Mouse (Mus musculus) R1 (cell line): ENCODE measurements around the gene Lhx9.

Experiments
- DNase-seq: peaks from one replicate; pipeline ENCODE4 v3.0.0-alpha.2; 2018; ENCODE audit warnings: low read depth, low spot score

Lhx9 gene

DNA sequence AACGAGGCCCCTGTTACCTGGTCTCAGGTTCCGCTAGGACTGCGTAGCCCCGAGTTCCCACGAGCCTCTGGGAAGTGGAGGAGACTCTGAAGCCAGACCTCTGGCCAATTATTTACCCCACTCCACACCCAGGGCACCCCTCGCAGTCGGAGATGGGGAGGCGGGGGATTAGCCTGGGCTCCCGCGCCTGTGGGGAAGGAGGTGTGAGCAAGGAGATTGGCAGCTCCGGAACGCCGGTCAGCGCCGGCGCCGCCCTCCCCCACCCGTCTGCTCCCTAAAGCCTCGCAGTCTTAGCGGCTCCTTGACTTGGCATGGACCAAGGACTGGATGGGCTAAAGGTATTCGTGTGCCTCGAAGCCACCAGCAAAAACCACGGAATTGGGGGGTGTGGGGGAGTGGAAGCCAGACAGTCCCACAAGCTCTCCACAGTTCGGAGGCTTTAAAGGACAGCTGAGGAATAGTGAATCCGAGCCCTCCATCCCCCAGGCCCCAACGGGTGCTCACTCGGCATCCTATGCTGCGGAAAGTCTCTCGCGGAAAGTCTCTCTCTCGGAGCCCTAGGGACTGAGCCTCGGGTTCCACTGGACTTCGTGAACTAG, at the start of gene Lhx9:
Gene Lhx9, minus strand, starts transcription at position 67 of the 599 bp plus-strand sequence.
- peak; percentile 66 for DNase-seq

DNA sequence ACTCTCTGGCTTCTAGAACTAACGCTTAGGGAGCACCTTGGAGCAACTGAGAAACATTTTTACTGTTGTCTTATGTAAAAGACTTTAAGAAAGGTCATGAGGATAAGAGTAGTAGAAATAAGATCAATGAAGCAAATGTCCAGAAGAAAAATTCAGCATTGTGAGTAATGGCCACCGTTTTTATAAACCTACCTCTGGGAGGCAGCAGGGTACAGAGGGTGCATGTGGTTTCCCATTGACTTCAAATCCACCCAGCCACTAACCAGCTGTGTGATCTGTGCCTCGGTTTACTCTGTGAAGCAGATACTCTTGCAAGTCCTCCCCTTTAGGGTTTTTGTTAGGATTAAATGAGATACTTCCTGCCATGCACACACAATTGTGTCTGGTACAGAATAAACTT, 47.7 kb upstream of the Lhx9 start:
- no peak for DNase-seq

DNA sequence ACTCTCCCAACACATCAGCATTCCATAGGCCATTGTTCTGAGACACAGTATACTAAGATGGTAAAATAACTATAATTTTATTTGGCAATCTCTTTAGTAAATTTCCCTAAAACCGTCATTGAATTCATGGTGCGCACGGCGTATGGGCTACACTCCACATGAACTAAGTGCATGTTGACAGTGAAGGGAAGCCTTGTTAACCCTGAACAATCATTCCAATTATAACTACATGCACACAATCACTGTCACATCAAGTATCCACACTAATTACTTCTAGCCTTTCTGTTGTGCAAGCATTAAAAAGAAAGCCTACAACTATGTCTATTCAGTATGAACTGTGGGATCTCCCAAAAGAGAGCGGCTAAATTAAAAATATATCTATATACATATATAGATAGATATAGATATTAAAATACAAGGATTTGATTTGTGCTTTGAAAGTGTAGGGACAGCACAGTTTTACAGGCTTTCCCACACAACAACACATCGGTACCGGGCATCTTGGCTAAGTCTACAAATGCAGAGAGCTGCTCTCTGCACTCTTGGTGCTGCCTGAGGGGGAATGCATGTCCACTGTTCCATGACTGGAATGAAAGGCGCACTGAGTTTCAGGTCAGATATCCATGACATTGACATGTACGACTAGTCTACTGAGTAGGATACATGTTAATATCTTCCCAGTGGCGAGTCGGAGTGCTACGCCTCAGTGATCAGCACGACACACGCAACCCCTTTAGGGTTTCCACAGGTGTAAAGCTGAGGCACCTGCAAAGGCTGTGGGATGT, 29.3 kb upstream of the Lhx9 start:
- no peak for DNase-seq

DNA sequence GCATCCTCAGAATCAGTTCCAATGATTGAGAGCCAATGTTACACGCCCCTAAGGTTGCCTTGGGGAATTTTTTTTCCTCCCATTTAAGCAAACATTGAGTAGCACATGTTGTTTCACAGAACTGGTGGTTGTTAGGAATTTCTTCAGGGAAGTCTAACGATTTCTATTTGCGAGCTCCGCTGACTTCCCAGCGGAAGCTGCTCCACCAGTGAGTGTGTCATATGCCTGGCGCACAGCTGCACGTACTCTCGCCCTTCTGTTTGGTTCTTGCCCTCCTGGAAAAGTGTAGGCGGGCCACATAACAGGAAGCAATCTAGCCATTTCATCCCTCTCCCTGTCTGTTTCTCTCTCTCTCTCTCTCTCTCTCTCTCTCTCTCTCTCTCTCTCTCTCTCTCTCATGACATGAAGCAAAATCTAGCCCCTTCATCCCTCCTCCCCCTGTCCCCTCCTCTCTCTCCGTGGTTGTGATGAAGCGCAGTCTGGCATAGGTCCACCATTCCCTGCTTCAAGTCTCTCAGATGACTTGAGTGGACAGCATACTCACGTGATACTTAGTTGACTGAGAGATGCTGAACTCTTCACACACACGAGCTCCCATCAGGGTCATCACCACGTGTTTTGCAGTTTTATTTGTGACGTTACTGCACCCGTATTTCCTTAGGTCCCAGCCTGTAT, 28.1 kb upstream of the Lhx9 start:
- DNase-seq: peak; percentile 28

DNA sequence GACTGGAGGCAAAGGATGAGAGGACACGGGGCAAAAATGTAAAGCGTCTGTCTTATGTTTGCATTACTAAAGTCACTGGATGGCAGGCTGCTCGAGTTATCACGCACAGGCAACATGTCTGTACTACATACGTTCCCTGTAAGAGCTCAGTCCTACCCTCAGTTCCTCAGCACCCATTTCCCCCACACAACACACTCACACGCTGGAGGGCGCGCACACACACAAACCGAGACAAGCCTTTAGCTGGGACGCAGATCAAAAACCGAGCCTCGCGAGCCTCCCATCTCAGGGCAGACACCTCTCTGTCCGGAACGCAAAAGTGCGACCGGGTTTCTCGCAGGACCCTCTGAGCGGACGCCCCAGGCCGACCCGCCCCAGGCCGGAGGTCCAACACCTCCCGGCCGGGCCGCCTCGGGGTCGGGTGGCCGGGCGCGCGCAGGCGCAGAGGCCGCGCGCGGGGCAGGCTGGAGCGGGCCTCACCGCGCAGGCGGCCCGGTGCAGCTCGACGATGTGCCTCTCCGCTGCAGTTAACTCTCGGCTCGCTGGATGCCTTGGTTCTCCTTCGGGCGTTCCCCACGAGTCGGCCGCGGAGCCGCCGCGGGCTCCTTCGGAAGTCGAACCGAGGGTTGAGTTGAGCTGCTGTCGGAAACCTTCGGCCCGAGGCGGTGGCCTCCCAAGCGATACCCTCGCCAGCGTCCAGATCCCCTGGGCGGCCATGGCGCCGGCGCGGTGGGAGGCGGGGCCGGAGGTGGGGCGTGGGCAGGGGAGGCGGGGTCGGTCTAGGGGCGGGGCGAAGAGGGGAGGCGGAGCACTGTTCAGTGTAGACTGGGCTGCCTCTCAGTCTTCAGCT, 7.9 kb upstream of the Lhx9 start, which contains the start of gene 2310009B15Rik:
Gene 2310009B15Rik, minus strand, starts transcription at position 752 of the 850 bp plus-strand sequence.
- DNase-seq: peak; percentile 75

DNA sequence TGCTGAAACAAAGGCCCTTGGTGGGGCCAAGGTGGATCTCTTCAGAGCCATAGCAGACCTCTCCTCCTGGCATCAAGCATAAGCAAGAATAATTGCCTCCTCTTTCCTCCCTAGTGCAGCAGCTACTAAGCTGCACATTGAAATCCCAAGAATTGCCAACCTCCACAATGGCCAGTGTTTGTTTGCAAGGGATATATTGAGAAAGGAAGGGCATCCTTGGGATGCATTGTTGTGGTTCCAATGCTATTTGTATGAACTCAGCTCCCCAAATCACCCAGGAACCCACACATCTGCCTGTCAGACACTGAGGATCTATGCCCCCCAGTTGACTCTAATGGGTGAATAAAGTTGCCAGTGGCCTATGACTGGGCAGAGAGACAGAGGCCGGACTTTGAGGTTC, 2.4 kb upstream of the Lhx9 start:
- DNase-seq: no peak

DNA sequence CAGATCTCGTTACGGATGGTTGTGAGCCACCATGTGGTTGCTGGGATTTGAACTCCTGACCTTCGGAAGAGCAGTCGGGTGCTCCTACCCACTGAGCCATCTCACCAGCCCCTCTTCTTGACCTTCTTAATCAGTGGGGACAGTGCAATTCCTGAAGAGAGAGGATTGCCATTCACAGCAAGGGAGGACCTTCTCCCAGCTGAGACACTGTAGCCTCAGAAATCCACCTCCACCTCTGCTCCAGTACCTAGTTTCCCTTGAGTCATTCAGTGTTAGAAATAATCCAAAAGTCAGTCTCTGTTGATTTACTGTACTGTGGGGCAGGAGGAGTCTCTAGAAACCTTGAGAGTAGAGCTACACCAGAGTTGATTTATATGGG, 1.8 kb upstream of the Lhx9 start:
- DNase-seq: no peak

DNA sequence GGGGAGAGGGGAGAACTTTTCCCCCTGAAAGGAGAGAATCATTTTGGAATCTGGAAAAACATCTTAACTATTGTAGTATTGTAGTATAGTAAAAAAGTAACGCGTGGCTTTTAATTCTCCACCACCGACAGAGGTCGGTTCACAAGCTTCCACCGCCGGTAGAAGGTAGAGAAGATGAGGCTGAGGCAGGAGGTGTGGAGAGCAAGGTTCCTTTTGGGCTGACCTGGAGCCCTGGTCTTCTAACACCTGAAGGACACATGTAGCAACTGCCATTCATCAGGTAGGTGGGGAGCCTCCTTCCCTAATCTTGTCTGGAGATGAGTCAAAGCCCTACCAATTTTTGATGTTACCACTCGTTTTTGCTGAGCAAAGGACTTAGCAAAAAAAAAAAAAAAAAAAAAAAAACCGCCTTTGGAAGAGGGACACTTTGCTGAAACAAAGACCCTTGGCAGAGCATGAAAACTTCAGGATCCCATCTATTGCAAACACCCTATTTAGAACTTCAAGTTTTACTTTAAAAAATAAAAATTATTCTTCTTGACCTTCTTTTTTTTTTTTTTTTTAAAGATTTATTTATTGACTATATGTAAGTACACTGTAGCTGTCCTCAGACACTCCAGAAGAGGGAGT, 1.3 kb upstream of the Lhx9 start:
- no peak for DNase-seq

DNA sequence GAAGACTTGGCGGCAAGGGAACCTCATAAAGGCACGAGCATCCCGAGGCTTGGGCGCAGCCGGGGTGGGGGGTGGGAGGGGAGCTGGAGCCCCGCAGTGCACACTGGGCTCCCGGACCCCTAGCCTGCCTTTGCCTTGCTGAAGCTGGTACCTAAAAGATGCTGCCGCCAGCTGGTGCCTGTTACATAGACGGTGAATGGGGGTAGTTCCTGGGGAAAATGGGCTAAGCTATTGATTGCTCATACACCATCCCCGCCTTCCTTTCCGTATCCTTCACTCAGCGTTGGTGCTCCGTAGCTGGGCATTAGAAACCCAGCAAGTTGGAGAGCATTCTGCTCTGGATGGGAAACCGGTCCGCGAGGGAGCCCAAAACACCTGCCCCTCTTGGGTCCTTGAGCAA, 351 bp downstream of the Lhx9 start:
- peak; percentile 49 for DNase-seq

DNA sequence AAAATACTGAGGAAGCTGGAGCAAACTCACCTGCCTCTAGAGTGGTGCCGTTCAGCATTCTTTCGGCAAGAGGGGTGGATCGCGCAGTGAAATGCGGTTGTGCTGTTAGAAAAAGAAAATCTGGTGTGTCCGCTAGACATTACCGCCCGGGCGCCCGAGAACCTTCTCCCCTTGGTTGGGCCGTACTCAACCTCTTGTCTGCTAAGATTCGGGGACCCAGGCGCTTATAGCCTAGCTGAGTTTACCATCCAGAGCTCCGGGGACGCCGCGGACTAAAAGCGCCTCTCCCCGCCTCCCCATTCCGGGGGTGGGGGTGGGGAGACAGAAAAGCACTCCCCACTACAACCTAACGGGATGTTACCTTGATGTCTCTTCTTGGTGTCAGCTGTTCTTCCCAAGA, 1.2 kb downstream of the Lhx9 start:
- peak; percentile 41 for DNase-seq

DNA sequence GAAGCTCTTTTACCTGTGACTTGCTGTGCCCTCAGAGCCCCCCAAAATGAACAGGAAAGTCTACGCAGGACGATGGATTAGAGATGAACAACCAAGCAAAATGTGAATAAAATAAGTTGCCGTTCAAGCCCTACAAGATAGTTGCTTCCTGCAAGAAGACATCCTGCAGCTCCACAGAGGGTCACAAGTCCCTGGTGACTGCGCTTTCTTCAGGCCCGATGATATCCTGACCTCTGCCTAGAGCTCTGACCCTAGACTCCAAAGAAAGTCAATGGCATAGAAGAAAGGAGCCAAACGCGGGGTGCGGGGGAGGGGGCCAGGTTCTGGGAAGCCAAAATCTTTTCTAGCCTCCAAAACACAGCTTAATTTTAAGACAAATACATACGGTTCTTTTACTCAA, 1.8 kb downstream of the Lhx9 start:
- DNase-seq: no peak

DNA sequence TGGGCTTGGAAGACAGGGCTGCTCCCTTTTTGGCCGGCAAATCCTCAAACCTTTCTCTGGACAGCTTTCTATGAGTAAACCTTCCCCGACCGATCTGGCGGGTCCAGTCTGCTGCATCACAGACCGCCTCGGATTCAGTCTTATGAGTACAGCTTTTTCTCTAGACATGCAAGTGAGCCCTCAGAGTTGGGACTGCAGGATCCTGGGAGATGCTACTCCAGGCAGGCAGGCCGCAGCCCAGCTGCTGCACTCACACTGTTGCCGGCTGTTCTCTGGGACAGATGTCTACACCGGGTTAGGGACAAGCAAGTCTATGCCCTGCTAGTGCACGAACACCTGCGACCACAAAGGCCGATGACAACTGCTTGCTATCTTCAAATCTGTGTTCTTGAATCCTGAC, 2.2 kb downstream of the Lhx9 start:
- DNase-seq: no peak

DNA sequence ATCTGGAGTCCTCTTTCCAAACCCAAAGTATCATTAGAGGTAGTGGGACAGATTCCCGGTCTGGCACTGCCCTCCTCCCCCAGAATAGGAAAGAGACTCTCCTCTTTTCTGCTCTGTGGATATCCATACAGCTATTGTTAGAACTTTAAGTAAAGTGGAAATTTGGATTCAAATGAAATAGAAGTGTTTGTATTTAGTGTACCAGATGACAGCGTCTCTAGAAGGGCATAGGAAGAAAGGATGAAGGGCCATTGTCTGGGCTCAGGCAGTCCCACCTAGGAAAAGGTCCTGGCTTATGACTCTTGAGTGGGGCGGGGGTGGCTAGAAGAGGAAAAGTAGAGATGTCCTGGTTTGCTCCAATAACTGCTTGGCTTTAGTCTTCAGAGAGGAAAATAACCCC, 2.9 kb downstream of the Lhx9 start:
- DNase-seq: no peak

DNA sequence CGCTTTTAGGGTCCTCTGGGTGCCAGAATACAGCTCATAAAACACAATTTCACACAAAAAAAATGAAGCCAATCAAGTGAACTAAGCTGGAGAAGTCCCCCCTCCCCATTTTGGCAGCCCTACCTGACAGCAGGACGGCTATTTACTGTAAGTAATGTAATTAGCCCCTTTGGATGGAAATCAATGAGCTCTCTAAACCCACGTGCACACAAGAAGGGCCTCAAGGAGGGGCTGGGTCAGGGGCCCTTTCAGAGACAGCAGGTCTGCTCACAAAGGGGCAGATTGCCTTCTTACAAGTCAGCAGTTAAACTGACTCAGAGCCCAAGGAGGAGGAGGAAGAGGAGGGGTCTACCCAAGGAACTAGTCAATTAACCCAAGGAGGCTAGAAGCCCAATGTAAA, 4.2 kb downstream of the Lhx9 start:
- DNase-seq: no peak

DNA sequence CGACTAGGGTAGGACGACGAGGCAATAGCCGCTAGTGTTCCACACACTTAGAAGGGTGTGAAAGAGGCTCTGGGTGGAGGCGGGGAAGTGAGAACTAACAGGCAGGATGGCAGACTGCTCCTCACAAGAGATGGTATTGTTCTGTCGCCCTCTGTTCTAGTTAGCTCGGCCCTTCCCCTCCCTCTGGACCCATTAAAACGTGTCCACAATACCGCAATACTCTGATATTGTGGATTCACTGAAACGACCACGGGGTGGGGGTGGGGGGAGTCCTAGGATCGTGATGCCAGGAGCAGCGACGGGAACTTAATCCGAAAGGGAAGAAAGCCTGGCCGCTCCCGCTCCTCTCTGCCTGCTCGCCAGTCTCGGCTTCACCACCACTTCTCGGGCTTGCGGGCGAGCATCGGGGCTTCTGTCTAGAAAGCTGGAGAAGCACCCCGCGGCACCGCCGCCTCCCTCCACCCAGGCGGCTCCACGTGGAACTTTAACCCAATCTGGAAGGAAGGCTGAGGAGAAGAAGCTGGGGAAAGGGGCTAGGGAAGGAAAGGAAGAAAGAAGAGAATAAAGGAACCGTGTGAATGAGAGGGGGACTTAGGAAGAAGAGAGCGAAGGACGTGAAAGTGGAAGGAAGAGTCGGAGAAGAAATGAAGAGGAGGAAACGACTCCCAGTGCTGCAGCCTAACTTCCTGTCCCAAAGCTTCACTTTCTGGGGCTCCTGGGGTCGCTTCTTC, 4.9 kb downstream of the Lhx9 start:
- peak; percentile 46 for DNase-seq

DNA sequence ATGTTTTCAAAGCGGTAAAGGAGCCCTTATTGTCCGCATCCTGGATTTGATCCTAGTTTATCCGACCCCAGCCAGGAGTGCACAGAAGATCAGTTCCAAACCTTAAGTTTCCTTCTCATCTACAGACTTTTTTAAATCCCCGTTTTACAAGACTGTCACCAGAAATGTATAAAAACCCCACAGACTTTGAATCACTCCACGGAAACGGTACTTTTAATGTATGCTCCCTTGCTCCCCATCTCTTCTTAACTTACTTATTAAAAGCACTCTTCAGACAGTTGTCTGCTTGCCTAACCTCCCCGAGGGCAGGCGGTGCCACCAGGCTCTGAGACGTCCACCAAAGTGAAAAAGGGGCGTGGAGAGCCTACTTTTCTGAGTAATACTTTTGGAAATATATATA, 5.6 kb downstream of the Lhx9 start:
- DNase-seq: no peak

DNA sequence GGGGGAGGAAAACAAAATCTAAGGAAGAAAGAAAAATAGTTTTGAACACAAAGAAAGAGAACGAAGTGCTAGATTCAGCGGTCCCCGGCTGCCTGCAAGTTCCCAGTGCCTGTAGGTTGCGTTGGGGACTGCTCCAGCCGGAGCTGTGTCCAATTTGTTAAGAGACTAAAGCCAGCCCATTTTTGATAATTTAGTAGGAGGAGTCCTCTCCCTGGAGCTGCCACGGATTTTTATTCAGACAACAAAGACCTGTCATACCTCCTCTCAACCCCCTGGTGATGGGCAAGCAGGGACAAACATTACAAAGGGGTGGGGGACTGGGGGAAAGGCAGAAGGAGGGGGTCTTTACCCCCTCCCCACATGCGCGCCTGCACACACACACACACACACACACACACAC, 6.1 kb downstream of the Lhx9 start:
- peak; percentile 59 for DNase-seq

DNA sequence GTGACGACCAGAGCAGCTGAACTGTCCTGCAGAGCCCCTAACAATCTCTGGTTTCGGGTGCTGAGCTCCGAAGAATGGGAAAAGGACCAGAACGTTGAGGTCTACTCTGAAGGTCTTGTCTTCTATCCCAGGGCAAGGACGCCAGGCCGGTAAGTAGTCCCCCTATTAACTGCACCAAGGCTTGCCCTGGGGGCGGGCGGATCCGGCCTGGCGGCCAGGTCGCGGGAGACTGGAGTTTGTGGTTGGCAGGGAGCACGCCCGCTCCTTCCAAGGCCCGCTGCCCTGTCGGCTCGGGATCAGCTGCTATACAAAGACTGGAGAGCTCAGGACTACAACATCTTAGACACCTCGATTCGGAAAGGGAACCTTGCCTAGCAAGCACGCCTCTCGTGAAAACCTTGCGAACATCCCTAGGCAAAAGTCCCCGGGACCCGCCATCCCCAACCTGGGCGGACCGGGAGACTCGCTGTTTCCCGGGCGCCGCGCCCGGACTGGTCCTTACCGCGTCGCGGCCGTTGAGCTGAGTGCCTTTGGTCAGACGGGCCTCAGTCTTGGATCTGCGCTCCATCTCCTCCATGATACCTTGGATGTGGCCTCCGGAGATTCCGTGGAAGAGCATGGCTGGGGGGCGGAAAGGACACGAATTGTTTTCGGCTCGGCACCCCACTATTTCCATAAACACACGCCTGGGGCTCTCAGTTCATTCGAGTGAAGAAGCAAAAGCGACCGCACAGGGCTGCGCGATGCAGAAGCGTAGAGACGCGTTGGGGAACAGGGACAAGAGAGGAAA, 6.9 kb downstream of the Lhx9 start:
- DNase-seq: peak; percentile 63

DNA sequence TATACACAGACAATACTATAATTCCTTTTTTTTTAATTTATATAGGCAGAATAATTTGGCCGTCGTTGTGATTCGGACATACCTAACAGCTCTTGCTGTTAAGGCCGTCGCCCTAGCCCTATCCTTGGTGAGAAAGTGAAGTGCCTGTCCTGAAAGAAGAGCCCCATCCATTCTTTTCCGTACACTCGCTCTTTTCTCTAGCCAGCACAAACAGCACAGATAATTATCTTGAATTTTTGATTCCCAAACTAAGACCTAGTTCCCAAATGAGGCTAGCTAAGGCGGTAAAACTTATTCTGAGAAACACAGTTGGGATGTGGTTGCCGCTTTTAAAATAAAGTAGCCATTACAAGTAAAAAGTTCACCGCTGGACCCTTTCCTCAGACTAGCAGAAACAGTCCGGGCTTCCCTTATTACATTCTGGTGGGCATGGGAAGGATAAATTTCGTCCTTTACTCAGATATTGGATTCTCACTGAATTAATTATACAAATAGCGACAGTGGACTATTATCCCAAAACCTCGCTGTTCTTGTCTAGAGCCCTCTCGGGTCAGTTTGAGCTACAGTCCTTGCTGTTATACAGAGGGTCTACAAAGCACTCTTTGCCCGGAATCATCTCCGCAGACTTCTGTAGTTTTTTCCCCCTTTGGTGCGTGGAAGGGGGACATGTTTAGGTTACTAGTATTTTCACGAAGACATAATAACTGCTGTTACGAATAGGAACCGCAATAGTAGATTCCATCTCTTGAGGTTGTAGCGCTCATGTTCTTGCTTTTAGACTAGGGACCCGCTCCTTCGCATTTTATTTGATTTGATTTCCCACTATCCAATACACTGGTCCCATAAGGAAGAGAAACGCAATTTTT, 7.7 kb downstream of the Lhx9 start:
- DNase-seq: no peak
